Mouse (Mus musculus) intestine, postnatal 0 days (tissue): Measurements from ENCODE around the gene Gm45623. TPM values are rescaled to one million over a fixed set of nuclear protein-coding genes. Genes with fewer than 3 reads are reported as not detected.

Experiments
- ATAC-seq: fragments of 200-750 bp; cut with Nextera tagmentation; 2 replicates; pipeline ENCODE4 v1.8.0; 2017; ENCODE audit warnings: mild to moderate bottlenecking, moderate TSS enrichment, moderate library complexity
- H3K27ac ChIP-seq: fragments of 300-500 bp; sonication (generic); 2 replicates; pipeline ENCODE4 v1.5.1; 2014; ENCODE audit warnings: mild to moderate bottlenecking, low read depth, low read length, moderate library complexity
- H3K27me3 ChIP-seq: fragments of 300-500 bp; sonication (generic); replicated peaks from 2 replicates; pipeline ENCODE4 v1.6.1; 2014; ENCODE audit warnings: low read length, mixed read lengths; ENCODE audit not compliant: control insufficient read depth, insufficient read depth
- H3K36me3 ChIP-seq: fragments of 300-500 bp; sonication (generic); 2 replicates; pipeline ENCODE4 v1.6.1; 2014; ENCODE audit warnings: mild to moderate bottlenecking, moderate library complexity; ENCODE audit not compliant: control insufficient read depth, insufficient read depth
- H3K4me1 ChIP-seq: fragments of 300-500 bp; sonication (generic); replicated peaks from 2 replicates; pipeline ENCODE4 v1.6.1; 2014; ENCODE audit warnings: antibody characterized with exemption, low read length, mixed read lengths; ENCODE audit not compliant: control insufficient read depth, insufficient read depth
- H3K4me2 ChIP-seq: fragments of 300-500 bp; sonication (generic); replicated peaks from 2 replicates; pipeline ENCODE4 v1.6.1; 2014; ENCODE audit warnings: low read depth, mild to moderate bottlenecking, moderate library complexity
- H3K4me3 ChIP-seq: fragments of 300-500 bp; sonication (generic); 2 replicates; pipeline ENCODE4 v1.5.1; 2014; ENCODE audit warnings: low read depth, low read length
- H3K9ac ChIP-seq: fragments of 300-500 bp; sonication (generic); 2 replicates; pipeline ENCODE4 v1.6.1; 2014; ENCODE audit warnings: mild to moderate bottlenecking, low read depth, low read length
- H3K9me3 ChIP-seq: fragments of 300-500 bp; sonication (generic); 2 replicates; pipeline ENCODE4 v1.6.1; 2016; ENCODE audit warnings: mixed run types; ENCODE audit not compliant: control insufficient read depth
- CTCF ChIP-seq: sonication (generic); IDR thresholded peaks from 2 replicates; pipeline ENCODE4 v1.5.1; 2016; ENCODE audit warnings: low read depth, mild to moderate bottlenecking, control low read depth, antibody characterized with exemption, moderate library complexity
- WGBS: fragments of 180-500 bp; shearing (Covaris S2); extraction: QIAGEN DNeasy Blood & Tissue Kit; methylation state at CpG from one replicate; pipeline ENCODE4 v1.1.7; 2014; 5-methylcytosine and 5-hydroxymethylcytosine counted together
- polyA plus RNA-seq: library from polyadenylated mRNA; unstranded; fragments of >200 nt; fragmentation: Nextera tagmentation; extraction: Ambion mirVana; gene quantifications from 2 replicates; pipeline ENCODE4 v1.2.1, GENCODE M21; 2015

Gene Gm45623
- polyA plus RNA-seq, 1 experiment from 2014 or later = not detected

- no peak for TF ChIP-seq CTCF
- no peak overlapping the region for H3K9ac ChIP-seq
- H3K27ac ChIP-seq = no peak overlapping the region
- WGBS = 79% methylated on average over 1 of the region's 1 CpGs
- H3K4me2 ChIP-seq = no peak overlapping the region
- no peak for ATAC-seq
- H3K4me3 ChIP-seq = no peak overlapping the region
- no peaks in the 10 kb centered on the region for H3K36me3 ChIP-seq
- H3K4me1 ChIP-seq = no peaks in the 10 kb centered on the region
- H3K27me3 ChIP-seq = no peaks in the 10 kb centered on the region
- H3K9me3 ChIP-seq = no peaks in the 10 kb centered on the region
Observed at GRCm38 (mm10) chr13:56782621-56783020, 29.0 kb upstream of the Gm45623 start.

- no peaks in the 10 kb centered on the region for H3K4me1 ChIP-seq
- H3K9ac ChIP-seq = no peak overlapping the region
- H3K9me3 ChIP-seq = no peaks in the 10 kb centered on the region
- H3K4me2 ChIP-seq = no peak overlapping the region
- no peak for ATAC-seq
- no peaks in the 10 kb centered on the region for H3K27me3 ChIP-seq
- H3K36me3 ChIP-seq = no peaks in the 10 kb centered on the region
- no peak overlapping the region for H3K27ac ChIP-seq
- no peak for TF ChIP-seq CTCF
- no peak overlapping the region for H3K4me3 ChIP-seq
- whole genome bisulfite sequencing = 91% methylated on average over 3 of the region's 3 CpGs
Observed at GRCm38 (mm10) chr13:56781697-56782096, 28.1 kb upstream of the Gm45623 start.

- no peaks in the 10 kb centered on the region for H3K9me3 ChIP-seq
- 63% methylated on average over 13 of the region's 13 CpGs for WGBS
- no peak overlapping the region for H3K4me3 ChIP-seq
- H3K9ac ChIP-seq = no peak overlapping the region
- TF ChIP-seq CTCF = no peak
- no peaks in the 10 kb centered on the region for H3K27me3 ChIP-seq
- H3K36me3 ChIP-seq = no peaks in the 10 kb centered on the region
- H3K27ac ChIP-seq = no peak overlapping the region
- H3K4me1 ChIP-seq = no peaks in the 10 kb centered on the region
- ATAC-seq = no peak
- H3K4me2 ChIP-seq = no peak overlapping the region
Observed at GRCm38 (mm10) chr13:56780746-56781469, 27.3 kb upstream of the Gm45623 start.

GRCm38 (mm10) chr13:56774304-56774703 is 20.7 kb upstream of the Gm45623 start:
- WGBS = 41% methylated on average over 5 of the region's 5 CpGs
- no peak overlapping the region for H3K4me3 ChIP-seq
- no peak overlapping the region for H3K4me2 ChIP-seq
- H3K27ac ChIP-seq = no peak overlapping the region
- H3K9ac ChIP-seq = no peak overlapping the region
- H3K9me3 ChIP-seq = no peaks in the 10 kb centered on the region
- TF ChIP-seq CTCF = no peak
- no peaks in the 10 kb centered on the region for H3K27me3 ChIP-seq
- ATAC-seq = no peak
- H3K4me1 ChIP-seq = no peaks in the 10 kb centered on the region
- no peaks in the 10 kb centered on the region for H3K36me3 ChIP-seq

GRCm38 (mm10) chr13:56773262-56773870 is 19.7 kb upstream of the Gm45623 start:
- Histone ChIP-seq H3K4me2 (no peak overlapping the region), H3K27ac (no peak overlapping the region), H3K9ac (no peak overlapping the region), H3K4me1 (no peaks in the 10 kb centered on the region), H3K4me3 (no peak overlapping the region), H3K27me3 (no peaks in the 10 kb centered on the region), H3K36me3 (no peaks in the 10 kb centered on the region), H3K9me3 (no peaks in the 10 kb centered on the region)
- no peak for ATAC-seq
- 50% methylated on average over 14 of the region's 14 CpGs for WGBS
- TF ChIP-seq CTCF = no peak

- Histone ChIP-seq H3K36me3 (no peaks in the 10 kb centered on the region), H3K4me2 (no peak overlapping the region), H3K9ac (no peak overlapping the region), H3K4me3 (no peak overlapping the region), H3K9me3 (no peaks in the 10 kb centered on the region), H3K4me1 (no peaks in the 10 kb centered on the region), H3K27me3 (no peaks in the 10 kb centered on the region), H3K27ac (no peak overlapping the region)
- WGBS = 42% methylated on average over 3 of the region's 3 CpGs
- no peak for ATAC-seq
- peak; percentile 50 for TF ChIP-seq CTCF
Observed at GRCm38 (mm10) chr13:56772592-56772991, 19.0 kb upstream of the Gm45623 start.
